1 mouse cellular context compared by ENCODE assay signal in genomic region chr7:126583251-126583709, GRCm38 (mm10).
A peak's percentile ranks its signal among the peaks of the same experiment; 100 is the strongest.
TF ChIP-seq lines count a peak whose summit lies in the region.

No protein-coding gene starts in this region.

TF ChIP-seq in CH12.LX, 34 proteins besides CTCF, POLR2A, EP300 and RAD21:
- TF ChIP-seq ELF1 (IDR thresholded peaks at IDR 0.05; ENCODE audit: low read depth, low read length): peak; percentile 95
- TF ChIP-seq IRF4 (IDR thresholded peaks at IDR 0.05; ENCODE audit: low read depth, low read length): no peak
- TF ChIP-seq JUN (IDR thresholded peaks at IDR 0.05; ENCODE audit: insufficient read depth, low read depth, low read length): no peak
- no peak for TF ChIP-seq NELFE (IDR thresholded peaks at IDR 0.05; ENCODE audit: low read depth, low read length)
- peak; percentile 98 for TF ChIP-seq USF2 (conservative IDR thresholded peaks at IDR 0.05; ENCODE audit: low read depth, low read length)
- TF ChIP-seq CHD2 (IDR thresholded peaks at IDR 0.05; ENCODE audit: low read length): no peak
- peak; percentile 83 for TF ChIP-seq HCFC1 (IDR thresholded peaks at IDR 0.05; ENCODE audit: low read depth, low read length)
- TF ChIP-seq MYC (IDR thresholded peaks at IDR 0.05; ENCODE audit: low read depth, low read length): peak; percentile 77
- TF ChIP-seq BHLHE40 (IDR thresholded peaks at IDR 0.05; ENCODE audit: low read depth, low read length): peak; percentile 98
- TF ChIP-seq MAZ (IDR thresholded peaks at IDR 0.05; ENCODE audit: low read depth, low read length): 0 out of 2 replicates have a peak, but pooled peaks have one; percentile 53
- peak; percentile 96 for TF ChIP-seq MAX (IDR thresholded peaks at IDR 0.05; ENCODE audit: low read length)
- peak; percentile 76 for TF ChIP-seq RCOR1 (conservative IDR thresholded peaks at IDR 0.05; ENCODE audit: low read depth, low read length)
- peak; percentile 95 for TF ChIP-seq USF1 (IDR thresholded peaks at IDR 0.05; ENCODE audit: low read depth, low read length)
- peak; percentile 79 for TF ChIP-seq NRF1 (IDR thresholded peaks at IDR 0.05; ENCODE audit: low read depth, low read length)
- TF ChIP-seq TCF12 (IDR thresholded peaks at IDR 0.05; ENCODE audit: low read depth, low read length): 0 out of 2 replicates have a peak, but pooled peaks have one; percentile 50
- no peak for TF ChIP-seq POLR2AphosphoS2 (IDR thresholded peaks at IDR 0.05; ENCODE audit: low read depth, low read length)
- TF ChIP-seq TBP (conservative IDR thresholded peaks at IDR 0.05; ENCODE audit: low read depth, low read length): peak; percentile 84; the same call in 1 of the 2 replicates
- TF ChIP-seq SIN3A (IDR thresholded peaks at IDR 0.05; ENCODE audit: low read length): peak; percentile 74
- TF ChIP-seq KAT2A (IDR thresholded peaks at IDR 0.05; ENCODE audit: insufficient replicate concordance, low read length): peak; percentile 34; the same call in 1 of the 2 replicates
- TF ChIP-seq MXI1 (IDR thresholded peaks at IDR 0.05; ENCODE audit: low read depth, low read length): no peak
